Mouse (Mus musculus): ENCODE measurements around the gene Olfr231. TPM values are rescaled to one million over a fixed set of nuclear protein-coding genes. Genes with fewer than 3 reads are reported as not detected.

The Olfr231 gene
- polyA plus RNA-seq, 1 experiment from 2014 or later: not detected

GRCm38 (mm10) chr1:174084031-174084430 lies 36.9 kb downstream of the Olfr231 start, which contains the start of gene Olfr429:
Olfr429 (plus strand) TSS chr1:174084331.
- no peaks in the 10 kb centered on the region for H3K9me3 ChIP-seq
- no peak within 1 kb of the TSS for H3K4me3 ChIP-seq (replicated peaks)
- no peaks in the 10 kb centered on the region for H3K36me3 ChIP-seq
- no peak within 1 kb of the TSS for H3K9ac ChIP-seq
- H3K27ac ChIP-seq: no peak within 1 kb of the TSS
- H3K4me1 ChIP-seq (replicated peaks): no peaks in the 10 kb centered on the region
- no peak within 1 kb of the TSS for H3K4me2 ChIP-seq (replicated peaks)
- H3K27me3 ChIP-seq (replicated peaks): no peaks in the 10 kb centered on the region
- 91% methylated on average over 2 of the region's 2 CpGs for WGBS
- no peak for ATAC-seq

GRCm38 (mm10) chr1:174066305-174066704 lies 54.7 kb downstream of the Olfr231 start, which contains the start of gene Olfr430:
Olfr430 (plus strand) TSS chr1:174066605.
- Histone ChIP-seq H3K27me3 (replicated peaks) (no peaks in the 10 kb centered on the region), H3K4me2 (replicated peaks) (no peak within 1 kb of the TSS), H3K9me3 (no peaks in the 10 kb centered on the region), H3K4me3 (replicated peaks) (no peak within 1 kb of the TSS), H3K36me3 (no peaks in the 10 kb centered on the region), H3K9ac (no peak within 1 kb of the TSS), H3K27ac (no peak within 1 kb of the TSS), H3K4me1 (replicated peaks) (no peaks in the 10 kb centered on the region)
- 90% methylated on average over 3 of the region's 3 CpGs for WGBS
- ATAC-seq: no peak

Other genes starting within 250 kb of the Olfr231 start
- gene Ifi211, start 208.1 kb downstream of the Olfr231 start, polyA plus RNA-seq (2015; fragmentation: Nextera tagmentation; extraction: Ambion mirVana): 0.74 and 1.3 TPM in 2 replicates
- 3.0 and 3.4 TPM in 2 replicates for gene Mndal, start 178.7 kb downstream of the Olfr231 start, polyA plus RNA-seq (2015; fragmentation: Nextera tagmentation; extraction: Ambion mirVana)
- 1.9 and 2.3 TPM in 2 replicates for gene Ifi203, start 178.5 kb downstream of the Olfr231 start, polyA plus RNA-seq (2015; fragmentation: Nextera tagmentation; extraction: Ambion mirVana)
- gene Ifi202b, start 138.4 kb downstream of the Olfr231 start, polyA plus RNA-seq (2015; fragmentation: Nextera tagmentation; extraction: Ambion mirVana): not detected in 2 replicates
- 1.2 and 1.3 TPM in 2 replicates for gene Ifi205, start 89.4 kb downstream of the Olfr231 start, polyA plus RNA-seq (2015; fragmentation: Nextera tagmentation; extraction: Ambion mirVana)
- gene Olfr433, start 80.5 kb downstream of the Olfr231 start, polyA plus RNA-seq (2015; fragmentation: Nextera tagmentation; extraction: Ambion mirVana): not detected in 2 replicates
- not detected in 2 replicates for gene Olfr432, start 72.0 kb downstream of the Olfr231 start, polyA plus RNA-seq (2015; fragmentation: Nextera tagmentation; extraction: Ambion mirVana)
- not detected in 2 replicates for gene Olfr430, start 54.6 kb downstream of the Olfr231 start, polyA plus RNA-seq (2015; fragmentation: Nextera tagmentation; extraction: Ambion mirVana)
- not detected in 2 replicates for gene Olfr429, start 36.8 kb downstream of the Olfr231 start, polyA plus RNA-seq (2015; fragmentation: Nextera tagmentation; extraction: Ambion mirVana)
- not detected in 2 replicates for gene Olfr427, start 24.3 kb downstream of the Olfr231 start, polyA plus RNA-seq (2015; fragmentation: Nextera tagmentation; extraction: Ambion mirVana)
- not detected in 2 replicates for gene Olfr424, start 10.4 kb upstream of the Olfr231 start, polyA plus RNA-seq (2015; fragmentation: Nextera tagmentation; extraction: Ambion mirVana)
- not detected in 2 replicates for gene Olfr420, start 34.5 kb upstream of the Olfr231 start, polyA plus RNA-seq (2015; fragmentation: Nextera tagmentation; extraction: Ambion mirVana)
- 0.85 and 0.94 TPM in 2 replicates for gene Spta1, start 51.6 kb upstream of the Olfr231 start, polyA plus RNA-seq (2015; fragmentation: Nextera tagmentation; extraction: Ambion mirVana)
- not detected in 2 replicates for gene Olfr419, start 130.9 kb upstream of the Olfr231 start, polyA plus RNA-seq (2015; fragmentation: Nextera tagmentation; extraction: Ambion mirVana)
- 3.4 and 7.3 TPM in 2 replicates for gene Mptx1, start 209.4 kb upstream of the Olfr231 start, polyA plus RNA-seq (2015; fragmentation: Nextera tagmentation; extraction: Ambion mirVana)
- gene Olfr417, start 244.0 kb upstream of the Olfr231 start, polyA plus RNA-seq (2015; fragmentation: Nextera tagmentation; extraction: Ambion mirVana): not detected in 2 replicates